ENCODE assay signal across 39 mouse cellular contexts in the genomic region with DNA sequence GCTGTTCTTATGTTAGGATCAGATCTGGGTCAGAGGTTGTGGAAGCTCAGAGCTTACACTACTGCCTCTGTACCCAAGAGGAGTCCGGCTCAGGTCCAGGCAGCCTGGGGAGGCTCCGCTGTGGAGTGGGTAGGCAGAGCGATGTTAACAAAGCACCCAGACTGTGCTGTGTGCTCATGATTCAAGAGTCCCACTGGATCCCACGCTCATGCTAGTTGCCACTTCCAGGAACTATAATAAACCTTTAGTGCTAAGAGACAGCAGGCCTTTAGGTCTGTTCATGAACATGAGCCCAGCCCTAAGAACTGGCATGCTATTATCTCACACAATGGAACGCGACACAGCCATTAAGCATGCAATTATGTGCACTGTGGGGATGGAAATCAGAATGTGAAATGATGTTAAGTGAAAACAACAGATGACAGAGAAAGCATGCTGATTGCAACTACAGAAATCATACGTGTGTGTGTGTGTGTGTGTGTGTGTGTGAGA. TPM values are rescaled to one million over a fixed set of nuclear protein-coding genes. Genes with fewer than 3 reads are reported as not detected.
DNase-seq lines count a peak whose midpoint lies in the region; ATAC-seq lines count a peak whose summit lies in the region.
"Had no signal": no experiment of that assay in that cellular context is flagged by ENCODE, and none has a peak within 500 bp of the region (broad histone marks: within the 10 kb centered on the region; RNA-seq: fewer than 3 reads in every experiment).

No protein-coding gene starts in this region.

- DNase-seq in frontal cortex, postnatal 36 days (ENCODE audit: low spot score in 2 of 2) = peak; percentile 1 to 4
- DNase-seq in frontal cortex, adult 2 months (ENCODE audit: extremely low spot score in 1 of 2, low spot score in 1 of 2) = no peak
- DNase-seq in left cerebral cortex, adult 18-20 months (ENCODE audit: low spot score in 2 of 2) = peak; percentile 6 to 27
- no peak for DNase-seq in left cerebral cortex, postnatal 4 days
- peak; percentile 14 for DNase-seq in R1 (ENCODE audit: low read depth, low spot score)
- DNase-seq in ZHBTc4 (ENCODE audit: low read depth, low spot score) = peak; percentile 22
- DNase-seq in liver, embryonic 11.5 days (ENCODE audit: low spot score) = no peak
- DNase-seq in gastrocnemius, postnatal 14 days = no peak
- DNase-seq: adrenal gland, adult 8-10 months; B cell, adult 2 months; cerebellum, adult 11 months; cerebellum, adult 9-11 months; embryo, embryonic 11 days; gastrocnemius, postnatal 25 days; heart, adult 11 months; kidney, adult 8-10 months; kidney, postnatal 4 days; liver, embryonic 13.5 days; lung, adult 18-20 months; lung, postnatal 4 days; thymus, postnatal 4 days had no signal

- no peaks in the 10 kb centered on the region for H3K27me3 ChIP-seq in liver, embryonic 11.5 days (replicated peaks; ENCODE audit: control insufficient read depth, insufficient read depth, low read length)
- H3K27me3 ChIP-seq: embryonic facial prominence, embryonic 12.5 days; heart, embryonic 15.5 days; hindbrain, embryonic 13.5 days; liver, embryonic 13.5 days had no signal

- H3K9me3 ChIP-seq in liver, embryonic 11.5 days (ENCODE audit: control insufficient read depth, low read length) = no peaks in the 10 kb centered on the region
- H3K9me3 ChIP-seq: embryonic facial prominence, embryonic 12.5 days; heart, embryonic 10.5 days; heart, embryonic 15.5 days; hindbrain, embryonic 13.5 days; liver, embryonic 13.5 days; megakaryocyte, embryonic 14.5 days; midbrain, embryonic 12.5 days had no signal

- H3K4me1 ChIP-seq in liver, embryonic 11.5 days (replicated peaks; ENCODE audit: control insufficient read depth, insufficient read depth, low read length) = no peaks in the 10 kb centered on the region
- H3K4me1 ChIP-seq: embryonic facial prominence, embryonic 12.5 days; heart, embryonic 10.5 days; heart, embryonic 15.5 days; hindbrain, embryonic 13.5 days; megakaryocyte, embryonic 14.5 days; midbrain, embryonic 12.5 days had no signal

- 88% methylated on average over 7 of the region's 7 CpGs for WGBS in liver, embryonic 11.5 days

- no peak overlapping the region for H3K9ac ChIP-seq in liver, embryonic 11.5 days (ENCODE audit: low read depth, low read length)
- H3K9ac ChIP-seq: embryonic facial prominence, embryonic 12.5 days; heart, embryonic 15.5 days; hindbrain, embryonic 13.5 days; liver, embryonic 13.5 days; midbrain, embryonic 12.5 days had no signal

- intact Hi-C loops in left cerebral cortex, postnatal 4 days (cut with DNase I) = no loop called here
- intact Hi-C loops in gastrocnemius, postnatal 14 days (cut with DNase I; ENCODE audit: low total_unique reads) = no loop called here

- H3K27ac ChIP-seq in liver, embryonic 11.5 days (ENCODE audit: low read depth, low read length) = no peak overlapping the region
- H3K27ac ChIP-seq: embryonic facial prominence, embryonic 12.5 days; heart, embryonic 10.5 days; heart, embryonic 15.5 days; hindbrain, embryonic 13.5 days; kidney, postnatal 0 days; liver, embryonic 13.5 days; midbrain, embryonic 12.5 days; stomach, postnatal 0 days had no signal

- no peaks in the 10 kb centered on the region for H3K36me3 ChIP-seq in liver, embryonic 11.5 days (ENCODE audit: control insufficient read depth, insufficient read depth, low read length)
- H3K36me3 ChIP-seq: embryonic facial prominence, embryonic 12.5 days; heart, embryonic 10.5 days; heart, embryonic 15.5 days; hindbrain, embryonic 13.5 days; liver, embryonic 13.5 days; midbrain, embryonic 12.5 days had no signal

- no peak overlapping the region for H3K4me3 ChIP-seq in liver, embryonic 11.5 days (ENCODE audit: low read depth, low read length)
- H3K4me3 ChIP-seq: embryonic facial prominence, embryonic 12.5 days; heart, embryonic 10.5 days; heart, embryonic 15.5 days; hindbrain, embryonic 13.5 days; liver, embryonic 13.5 days; megakaryocyte, embryonic 14.5 days; midbrain, embryonic 12.5 days had no signal

- no peak overlapping the region for H3K4me2 ChIP-seq in liver, embryonic 11.5 days
- H3K4me2 ChIP-seq: embryonic facial prominence, embryonic 12.5 days; heart, embryonic 15.5 days; hindbrain, embryonic 13.5 days; liver, embryonic 13.5 days; midbrain, embryonic 12.5 days had no signal

- no peak for ATAC-seq in liver, embryonic 11.5 days (replicated peaks; ENCODE audit: low FRiP score)
- ATAC-seq: intestine, embryonic 16.5 days; lung, postnatal 0 days had no signal

RNA-seq across cellular contexts. Expression of gene Nox1, which starts 10.6 kb away (rescaled TPM):
- 0.16 and 0.29 TPM in 2 replicates for polyA plus RNA-seq in frontal cortex, adult 2 months (2012; rRNA removed)
- not detected for total RNA-seq in left cerebral cortex, adult 18-20 months (2021)
- total RNA-seq in left cerebral cortex, postnatal 4 days (2021) = not detected
- 0.07 and 0.34 TPM in 2 replicates for polyA plus RNA-seq in liver, embryonic 11.5 days (2014; fragmentation: Nextera tagmentation; extraction: Ambion mirVana)
- under 1 TPM in 1 of 2 experiments, not detected in 1; 0.25 TPM for total RNA-seq in gastrocnemius, postnatal 14 days (2021)
- total RNA-seq: left cerebral cortex, postnatal 36 days; monocyte, adult 5-6 weeks had no signal
- polyA plus RNA-seq: embryonic facial prominence, embryonic 12.5 days; liver, embryonic 13.5 days had no signal

RNA-seq across cellular contexts. Expression of gene Arl13a, which starts 23.9 kb away (rescaled TPM):
- polyA plus RNA-seq in frontal cortex, adult 2 months (2012; rRNA removed) = not detected in 2 replicates
- total RNA-seq in left cerebral cortex, adult 18-20 months (2021) = not detected
- total RNA-seq in left cerebral cortex, postnatal 4 days (2021) = not detected
- not detected in 2 replicates for polyA plus RNA-seq in liver, embryonic 11.5 days (2014; fragmentation: Nextera tagmentation; extraction: Ambion mirVana)
- total RNA-seq in gastrocnemius, postnatal 14 days (2021) = not detected
- total RNA-seq: adrenal gland, adult 8-10 months; adrenal gland, postnatal 4 days; gastrocnemius, postnatal 25 days; heart, postnatal 25 days; left cerebral cortex, postnatal 36 days; monocyte, adult 5-6 weeks had no signal
- polyA plus RNA-seq: embryonic facial prominence, embryonic 12.5 days; heart, embryonic 10.5 days; hindbrain, embryonic 13.5 days; intestine, embryonic 16.5 days; kidney, postnatal 0 days; limb, embryonic 14.5 days; liver, embryonic 13.5 days; lung, postnatal 0 days; midbrain, embryonic 12.5 days; neural tube, embryonic 14.5 days; spleen, adult 2 months; stomach, postnatal 0 days; thymus, postnatal 0 days had no signal

RNA-seq across cellular contexts. Expression of gene Xkrx, which starts 49.3 kb away (rescaled TPM):
- 2.8 and 3.0 TPM in 2 replicates for polyA plus RNA-seq in frontal cortex, adult 2 months (2012; rRNA removed)
- total RNA-seq in left cerebral cortex, adult 18-20 months (2021) = 1 to 10 TPM; 1.3 to 1.8 TPM
- total RNA-seq in left cerebral cortex, postnatal 4 days (2021) = under 1 TPM; 0.22 to 0.24 TPM
- 0.06 TPM in 1 of 2 replicates, not detected in the other for polyA plus RNA-seq in liver, embryonic 11.5 days (2014; fragmentation: Nextera tagmentation; extraction: Ambion mirVana)
- total RNA-seq in gastrocnemius, postnatal 14 days (2021) = under 1 TPM; 0.38 to 0.74 TPM

Comparison
In these comparisons a context has a peak if more than half of its experiments do, and no peak if none do; other contexts are left out.
1. DNase-seq: peak in frontal cortex, postnatal 36 days (2 of 2), left cerebral cortex, adult 18-20 months (2 of 2), R1 (single experiment) and ZHBTc4 (single experiment); none in frontal cortex, adult 2 months (0 of 2), left cerebral cortex, postnatal 4 days (single experiment), liver, embryonic 11.5 days (single experiment) and gastrocnemius, postnatal 14 days (single experiment).